Mouse (Mus musculus) lung, postnatal 36 days (tissue): ENCODE measurements around the gene Mmd2.

ENCODE experiments used
- DNase-seq: peaks from one replicate; pipeline ENCODE4 v3.0.0; 2022; ENCODE audit warnings: mixed read lengths

Gene Mmd2

DNA sequence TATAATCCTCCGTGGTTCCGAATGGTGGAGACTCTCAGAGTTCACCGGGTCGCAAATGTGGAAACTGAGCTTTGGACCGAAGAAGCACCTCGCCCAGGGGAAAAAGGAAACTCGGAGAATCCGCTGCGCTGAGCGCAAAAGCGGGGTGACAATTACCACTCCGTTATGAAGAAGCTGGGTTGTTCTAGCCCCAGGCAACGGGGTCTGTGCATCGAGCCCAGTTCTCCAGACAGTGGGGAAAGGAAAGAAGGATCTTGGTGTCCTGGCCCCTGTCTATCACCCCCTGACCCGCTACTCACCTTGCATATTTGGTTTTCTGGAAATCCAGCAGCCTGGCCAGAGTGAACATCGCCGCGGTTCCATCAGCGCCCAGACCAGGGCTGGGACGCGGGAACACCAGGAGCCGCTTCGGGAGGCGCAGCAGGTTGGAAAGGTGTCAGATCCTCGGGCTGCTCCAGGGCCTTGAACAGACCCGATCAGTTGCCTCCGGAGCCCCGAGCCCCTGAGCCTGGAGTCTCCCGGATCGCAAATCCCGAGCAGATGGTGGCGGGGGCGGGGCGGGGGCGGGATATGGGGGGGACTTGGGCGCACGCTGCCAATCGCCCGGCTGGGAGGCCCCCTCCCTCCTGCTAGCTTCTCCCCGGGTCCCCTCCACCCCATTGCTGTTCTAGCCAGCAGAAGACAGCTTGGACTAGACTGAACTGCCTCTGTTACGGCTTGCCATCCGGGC lies at the start of gene Mmd2:
Gene Mmd2, minus strand, starts transcription at position 542 of the 730 bp plus-strand sequence.
- no peak for DNase-seq

DNA sequence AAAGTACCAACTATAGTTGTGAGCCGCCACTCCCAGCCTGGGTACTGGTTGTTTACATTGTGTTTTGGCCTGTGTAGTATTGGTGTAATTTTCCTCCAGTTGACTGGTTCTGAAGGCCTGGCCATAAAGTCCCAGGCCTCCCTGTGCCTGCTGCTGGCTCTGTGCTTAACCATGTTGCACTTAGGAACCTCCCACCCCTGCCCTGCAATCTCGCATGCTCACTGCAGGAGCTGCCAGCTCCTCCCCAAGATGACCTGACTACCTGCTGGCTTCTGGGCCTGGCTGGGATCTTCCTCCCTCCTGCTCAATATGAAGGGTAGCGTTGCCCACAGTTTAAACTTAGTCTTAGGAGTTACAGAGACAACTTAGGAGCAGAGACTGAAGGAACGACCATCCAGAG lies 43.7 kb upstream of the Mmd2 start:
- DNase-seq: no peak

DNA sequence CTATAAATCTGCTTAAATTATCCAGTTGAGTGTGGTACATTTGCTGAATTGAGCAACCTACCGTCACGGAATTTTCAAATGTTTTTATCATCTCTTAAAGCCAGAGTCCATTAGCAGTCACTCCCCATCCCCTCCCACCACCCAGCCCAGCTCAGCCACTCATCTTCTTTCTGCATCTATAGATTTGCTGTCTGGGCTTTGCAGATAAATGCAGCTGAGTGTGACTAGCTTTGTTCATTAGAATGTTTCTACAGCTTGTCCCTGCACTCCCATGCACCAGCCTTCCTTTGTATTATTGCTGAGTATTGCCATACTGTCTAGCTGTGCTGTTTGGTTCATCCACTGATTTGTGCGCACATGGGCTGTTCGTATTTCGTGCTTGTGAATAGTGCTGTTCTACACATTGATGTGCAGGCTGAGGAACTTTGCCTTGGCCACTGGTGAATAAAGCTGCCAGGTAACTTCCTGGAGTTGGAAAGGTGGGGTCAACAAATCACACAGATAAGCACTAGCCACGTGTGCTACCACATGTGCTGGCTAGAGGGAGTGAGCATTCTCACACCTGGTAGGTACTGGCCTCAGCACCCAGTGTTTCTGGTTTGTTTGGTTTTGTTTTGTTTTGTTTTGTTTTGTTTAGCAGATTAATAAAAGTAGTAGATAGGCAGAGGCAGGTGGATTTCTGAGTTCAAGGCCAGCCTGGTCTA lies 42.3 kb upstream of the Mmd2 start:
- no peak for DNase-seq

DNA sequence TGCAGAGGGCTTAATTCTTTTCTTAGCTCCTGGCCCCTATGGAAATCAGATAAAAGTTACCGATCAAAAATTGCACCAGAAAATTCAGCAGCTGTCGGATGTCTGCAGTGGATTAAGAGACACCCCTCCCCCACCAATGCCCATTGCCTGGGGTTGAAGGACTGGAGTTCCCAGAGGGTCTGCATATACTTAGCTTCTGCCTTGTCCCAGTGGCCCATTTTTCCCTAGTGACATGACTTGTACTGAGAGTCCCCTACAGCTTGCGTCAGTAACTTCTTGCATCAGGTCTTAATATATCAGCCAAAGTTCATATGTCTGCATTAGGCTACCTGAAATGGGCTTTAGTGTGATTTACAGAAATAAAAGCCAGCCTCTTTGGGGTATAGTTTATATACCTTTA lies 41.8 kb upstream of the Mmd2 start:
- no peak for DNase-seq

DNA sequence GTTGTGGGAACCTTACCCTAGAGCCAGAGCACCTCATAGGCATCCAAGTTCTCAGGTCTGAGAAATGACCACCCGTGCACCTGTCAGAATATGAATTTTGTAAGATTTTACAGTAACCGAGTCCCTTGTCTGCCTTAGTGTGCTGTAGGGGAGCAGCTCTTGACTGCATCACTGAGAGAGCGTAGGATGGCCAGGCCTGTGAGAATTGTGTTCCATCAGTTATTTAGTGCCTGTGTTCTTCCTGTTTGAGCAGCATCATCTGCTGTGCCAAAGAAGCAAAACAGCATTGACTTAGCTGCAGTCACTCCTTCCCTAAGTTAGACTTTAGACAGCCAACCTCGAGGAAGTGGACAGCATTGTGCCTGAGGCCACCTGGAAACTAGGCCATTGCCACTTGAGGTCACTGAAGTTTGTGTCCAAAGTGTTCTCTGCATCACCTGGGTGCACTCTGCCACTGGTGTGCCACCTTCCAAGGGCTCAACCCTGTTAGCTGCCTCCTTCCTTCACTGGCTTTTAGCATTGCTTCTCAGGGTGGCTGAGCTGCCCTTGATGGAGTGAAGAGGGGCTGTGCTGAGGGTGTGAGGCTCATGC lies 41.0 kb upstream of the Mmd2 start:
- no peak for DNase-seq

DNA sequence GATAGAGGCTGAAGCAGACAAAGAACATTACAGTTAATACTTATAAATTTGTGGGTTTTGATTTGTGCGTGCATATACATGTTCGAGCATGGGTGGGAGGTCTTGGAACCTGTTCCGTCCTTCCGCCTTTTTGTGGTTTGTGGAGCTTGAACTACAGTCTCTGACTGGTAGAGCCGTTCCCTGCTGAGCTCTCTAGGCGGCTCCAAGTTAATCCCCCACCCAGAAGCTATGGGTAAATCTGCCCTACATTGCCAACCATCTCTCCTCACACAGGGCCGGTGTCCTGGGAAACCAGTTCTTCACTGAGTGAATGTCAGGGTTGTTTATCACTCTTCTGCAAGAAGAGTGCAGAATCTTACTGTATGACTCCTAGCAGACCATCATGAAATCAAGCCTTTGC lies 39.6 kb upstream of the Mmd2 start:
- DNase-seq: no peak

DNA sequence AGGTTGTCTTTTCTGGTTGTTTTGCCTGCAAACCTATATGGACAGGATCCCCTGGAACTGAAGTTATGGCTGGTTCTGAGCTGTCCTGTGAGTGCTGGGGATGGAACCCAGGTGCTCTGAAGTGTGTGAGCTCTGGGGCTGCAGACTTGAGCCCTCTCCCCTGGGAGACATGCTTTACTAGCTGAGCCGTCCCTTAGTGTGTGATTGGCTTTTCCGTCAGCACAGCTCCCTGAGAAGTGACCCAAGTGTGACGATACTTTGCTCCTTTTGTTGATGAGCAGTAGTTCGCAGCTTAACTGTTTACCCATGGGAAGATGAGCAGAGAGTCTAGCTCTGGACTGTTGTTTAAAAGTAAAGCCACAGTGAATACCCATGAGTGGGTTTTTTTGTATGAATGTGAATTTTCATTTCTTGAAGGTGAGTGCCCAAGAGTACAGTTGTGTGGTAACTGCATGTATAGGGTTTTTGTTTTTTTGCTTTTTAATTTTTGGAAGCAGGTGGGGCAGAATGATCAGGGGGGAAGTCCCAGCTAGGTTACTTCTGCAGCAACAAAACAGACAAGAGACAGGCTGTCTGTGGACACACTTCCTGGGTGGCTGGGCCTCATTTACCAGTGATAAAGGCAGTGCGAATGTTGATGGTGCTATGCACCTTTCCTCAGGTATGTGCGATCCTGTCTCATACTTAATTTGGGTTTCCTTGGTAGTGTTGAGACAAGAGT lies 32.9 kb upstream of the Mmd2 start:
- peak; percentile 4 for DNase-seq

DNA sequence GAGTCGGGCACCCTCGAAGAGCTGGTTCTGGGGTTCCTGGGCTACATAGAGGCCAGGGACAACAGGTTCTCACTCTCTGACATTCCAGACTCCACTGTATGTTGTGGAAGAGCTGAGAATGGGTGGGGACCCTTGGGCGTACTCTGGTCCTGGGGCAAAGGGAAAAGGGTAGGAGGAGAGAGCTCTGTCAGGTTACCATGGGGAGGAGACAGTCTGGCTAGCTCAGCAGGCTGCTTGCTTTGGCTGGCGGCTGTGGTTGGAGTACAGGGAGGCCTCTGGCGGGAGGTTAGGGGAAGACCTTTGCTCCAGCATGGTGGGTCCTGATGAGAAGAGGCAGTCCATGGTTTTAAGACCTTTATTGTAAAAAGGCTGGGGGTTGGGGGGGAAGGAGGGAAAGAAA lies 31.5 kb upstream of the Mmd2 start:
- no peak for DNase-seq

DNA sequence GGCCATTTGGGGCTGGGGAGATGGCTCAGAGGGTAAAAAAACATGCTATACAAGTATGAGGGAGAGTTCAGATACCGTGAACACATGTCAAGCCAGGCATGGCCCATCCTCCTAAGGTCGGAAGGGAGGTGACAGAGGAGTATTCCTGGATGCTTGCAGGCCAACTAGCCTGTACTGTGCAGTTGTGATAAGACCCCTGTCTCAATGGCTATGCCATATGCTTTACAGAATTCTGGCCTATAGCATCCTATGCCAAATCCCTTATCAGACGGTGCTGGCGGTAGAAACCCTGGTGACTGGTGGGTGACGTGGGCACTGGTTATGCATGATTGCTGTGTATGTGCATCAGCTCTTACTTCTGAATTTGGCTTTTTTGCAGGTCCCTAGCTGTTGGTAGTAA lies 29.2 kb upstream of the Mmd2 start:
- no peak for DNase-seq

DNA sequence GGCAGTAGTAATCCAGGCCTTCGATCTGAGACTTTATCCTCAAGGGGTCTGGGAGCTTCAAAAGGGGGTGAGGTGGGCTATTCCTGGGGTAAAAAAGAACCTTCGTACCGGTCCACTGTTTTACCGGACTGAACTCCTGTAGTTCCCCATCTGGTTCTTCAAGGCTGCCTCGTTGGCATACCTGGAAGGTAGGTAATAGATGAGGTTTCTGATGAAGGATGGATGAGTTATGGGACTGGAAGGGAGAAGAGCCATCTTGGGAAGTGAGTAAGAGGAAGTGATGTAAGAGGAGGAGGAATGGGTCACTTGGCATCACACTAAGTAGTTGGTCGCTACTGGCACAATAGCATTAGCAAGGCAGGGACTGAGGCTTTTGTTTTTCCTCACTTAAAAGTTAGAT lies 21.6 kb upstream of the Mmd2 start:
- peak; percentile 50 for DNase-seq

DNA sequence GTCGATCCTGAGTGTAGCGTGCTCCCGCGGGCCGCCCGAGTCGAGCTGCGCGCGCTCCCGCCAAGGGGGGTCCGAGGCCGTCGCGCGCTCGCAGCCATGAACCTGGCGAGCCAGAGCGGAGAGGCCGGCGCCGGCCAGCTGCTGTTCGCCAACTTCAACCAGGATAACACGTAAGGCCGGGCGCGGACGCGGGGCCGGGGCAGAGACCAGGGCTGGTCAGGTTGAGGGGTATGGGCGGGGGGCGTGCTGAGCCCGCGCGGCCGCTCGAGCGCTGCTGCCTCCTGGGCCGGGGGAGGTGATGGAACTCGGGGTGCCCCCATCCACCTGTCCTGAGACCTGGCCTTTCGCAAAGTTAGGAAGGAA lies 21.0 kb upstream of the Mmd2 start:
- DNase-seq: no peak

DNA sequence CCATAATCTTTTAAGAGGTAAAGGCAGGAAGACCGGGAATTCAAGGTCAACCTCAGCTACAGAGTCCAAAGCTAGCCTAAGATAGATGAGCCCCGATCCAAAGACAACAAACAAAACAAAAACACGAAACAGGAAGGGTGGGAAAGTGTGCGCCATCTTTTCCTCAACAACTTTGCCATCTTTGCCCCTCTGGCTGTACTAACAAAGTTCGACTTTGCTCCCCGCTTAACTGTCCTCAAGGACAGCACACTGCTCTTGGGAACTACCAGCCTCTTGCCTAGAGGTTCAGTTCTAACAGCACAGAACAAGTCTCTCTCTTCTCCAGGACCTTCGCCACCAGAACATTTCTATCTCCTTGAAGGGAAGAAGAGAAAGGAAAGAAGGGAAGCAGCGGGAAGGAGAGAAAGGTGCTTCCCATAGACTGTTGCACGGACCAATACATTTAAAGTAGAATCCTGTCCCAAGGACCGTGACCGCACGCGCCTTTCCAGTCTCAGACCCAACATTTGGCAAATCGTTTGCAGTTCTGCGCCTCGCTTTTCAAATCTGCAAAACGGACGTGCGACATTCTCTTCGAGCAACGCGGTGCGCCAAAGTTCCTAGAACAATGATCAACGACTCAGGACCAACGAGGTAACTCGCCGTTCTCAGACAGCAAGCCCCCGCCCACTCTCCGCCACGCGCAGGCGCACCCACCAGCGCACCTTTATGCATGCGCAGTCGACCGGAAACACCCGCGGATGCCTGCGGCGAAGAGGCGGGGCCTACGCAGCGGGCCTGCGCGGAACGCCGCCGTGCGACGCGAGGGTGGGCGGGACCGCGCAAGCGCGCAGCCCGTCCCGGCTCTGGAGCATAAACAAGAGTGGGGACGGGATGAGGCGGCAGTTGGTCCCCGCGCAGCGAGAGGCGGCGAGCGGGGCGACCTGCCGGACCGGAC lies 20.4 kb upstream of the Mmd2 start:
- peak; percentile 98 for DNase-seq

DNA sequence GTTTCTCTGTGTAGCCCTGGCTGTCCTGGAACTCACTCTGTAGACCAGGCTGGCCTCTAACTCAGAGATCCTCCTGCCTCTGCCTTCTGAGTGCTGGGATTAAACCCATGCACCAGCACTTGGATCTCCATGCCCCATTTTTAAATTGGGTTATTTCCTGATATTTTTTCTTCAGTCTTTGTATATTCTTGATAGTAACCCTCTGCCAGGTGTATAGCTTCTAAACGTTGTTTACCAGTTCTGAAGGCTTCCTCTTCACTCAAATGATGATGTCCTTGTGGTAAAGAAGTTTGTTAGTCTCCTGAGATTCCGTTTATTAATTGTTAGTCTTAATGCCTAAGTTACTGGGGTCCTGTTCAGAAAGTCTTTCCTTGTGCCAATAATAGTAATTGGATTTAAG lies 18.8 kb upstream of the Mmd2 start, which contains the start of gene Wipi2:
Gene Wipi2, plus strand, starts transcription at position 301 of the 400 bp plus-strand sequence.
- no peak for DNase-seq

DNA sequence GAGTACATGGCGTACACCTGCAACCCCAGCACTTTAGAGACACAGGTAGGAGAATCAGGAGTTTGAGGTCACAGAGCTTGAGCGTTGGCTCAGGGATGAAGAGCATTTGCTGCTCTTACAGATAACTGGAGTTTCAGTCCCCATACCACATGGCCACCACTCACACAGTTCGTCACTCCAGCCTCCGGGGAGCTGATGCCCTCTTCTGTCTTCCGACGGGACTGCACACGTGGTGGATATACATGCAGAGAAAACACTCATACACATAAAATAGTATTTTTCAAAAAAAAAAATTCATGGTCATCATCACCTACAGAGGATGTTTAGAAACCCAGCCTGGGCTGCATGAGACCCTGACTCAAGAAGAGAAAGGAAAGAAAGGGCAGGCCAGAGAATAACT lies 14.5 kb upstream of the Mmd2 start:
- no peak for DNase-seq

DNA sequence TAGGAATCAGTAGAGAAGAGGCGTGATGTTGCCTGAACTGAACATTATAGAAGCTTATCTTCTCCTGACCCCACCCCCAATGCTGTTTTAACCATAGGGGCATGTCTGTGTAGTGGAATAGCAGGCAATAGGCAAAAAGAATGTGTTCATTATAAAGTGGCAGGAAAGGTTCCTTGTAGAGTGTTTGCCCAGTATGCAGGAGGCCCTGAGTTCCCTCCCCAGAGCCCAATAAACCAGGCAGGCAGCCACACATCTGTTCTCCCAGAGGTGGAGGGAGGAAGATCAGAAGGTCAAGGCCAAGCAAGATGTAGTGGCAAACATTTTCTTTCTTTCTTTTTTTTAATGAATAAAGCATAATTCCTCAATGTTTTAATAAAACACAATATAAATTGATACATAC lies 13.5 kb upstream of the Mmd2 start:
- no peak for DNase-seq

DNA sequence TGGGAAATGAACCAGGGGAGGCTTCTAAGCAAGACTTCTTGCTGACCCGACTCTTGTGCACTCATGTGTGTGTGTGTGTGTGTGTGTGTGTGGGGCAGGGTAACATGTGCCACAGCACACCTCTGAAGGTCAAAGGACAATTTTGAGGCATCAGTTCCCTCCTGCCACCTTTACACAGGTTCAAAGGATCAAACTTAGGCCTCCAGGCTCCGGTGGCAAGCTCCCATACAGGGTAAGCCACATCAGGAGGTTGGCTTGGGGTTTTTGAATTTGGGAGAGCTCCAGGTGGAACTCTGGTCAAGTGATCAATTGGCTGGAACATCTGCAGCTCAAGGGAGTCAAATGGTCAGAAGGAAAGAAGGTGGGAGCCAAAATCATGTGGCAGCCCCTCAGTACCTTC lies 12.8 kb upstream of the Mmd2 start:
- DNase-seq: no peak

DNA sequence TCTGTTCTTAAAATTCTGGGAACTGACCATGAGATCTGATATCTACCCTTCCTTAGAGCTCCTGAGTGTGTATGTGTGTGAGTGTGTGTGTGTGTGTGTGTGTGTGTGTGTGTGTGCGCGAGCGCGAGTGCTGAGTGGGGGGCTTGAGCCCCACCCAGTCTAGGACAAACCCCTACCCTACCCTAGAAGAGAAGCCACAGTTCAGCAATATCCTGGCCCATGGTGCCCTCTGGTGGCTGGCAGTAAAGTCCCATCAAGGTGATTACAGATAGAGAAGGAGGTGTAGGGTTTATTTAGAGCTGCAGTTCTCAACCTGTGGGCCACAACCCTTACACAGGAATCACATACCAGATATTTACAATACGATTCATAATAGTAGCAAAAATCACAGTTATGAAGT lies 11.3 kb upstream of the Mmd2 start:
- DNase-seq: peak; percentile 44

DNA sequence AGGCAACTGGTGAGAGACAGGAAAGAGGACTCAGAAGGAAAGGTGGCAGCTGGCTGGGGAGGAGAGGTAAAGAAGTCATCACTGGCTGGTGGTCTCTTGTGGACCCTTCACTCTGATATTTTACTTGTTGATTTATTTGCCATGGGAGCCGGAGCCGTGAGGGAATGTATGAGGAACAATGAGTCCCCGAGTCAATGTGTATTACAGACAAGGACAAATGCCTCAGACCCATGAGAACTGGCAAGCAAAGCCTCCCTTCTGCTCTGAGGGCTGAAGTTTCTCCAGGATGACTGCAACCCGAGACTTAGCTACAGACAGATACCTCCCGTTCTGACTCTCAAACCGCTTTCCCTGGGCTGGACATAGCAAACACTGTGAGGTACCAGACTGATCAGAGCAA lies 7.7 kb upstream of the Mmd2 start:
- DNase-seq: no peak

DNA sequence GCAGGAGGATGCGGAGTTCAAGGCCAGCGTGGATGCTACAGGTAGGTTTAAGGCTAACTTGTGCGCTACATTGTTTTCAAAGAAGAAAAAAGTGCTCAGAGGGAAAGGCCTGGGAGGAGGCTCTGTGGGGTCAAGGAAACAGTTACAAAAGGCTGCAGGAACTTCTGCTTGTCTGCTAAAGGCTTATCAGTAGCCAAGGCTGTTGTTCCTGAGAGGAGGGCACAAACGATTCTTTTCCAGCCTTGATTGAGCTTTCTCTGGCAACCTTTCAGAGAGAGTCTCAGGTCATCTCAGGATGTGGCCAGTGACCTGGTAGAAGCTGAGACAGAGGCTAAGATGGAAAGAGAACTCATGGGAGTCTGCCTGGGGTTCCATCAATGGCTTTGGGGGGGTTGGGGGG lies 7.0 kb upstream of the Mmd2 start:
- no peak for DNase-seq

DNA sequence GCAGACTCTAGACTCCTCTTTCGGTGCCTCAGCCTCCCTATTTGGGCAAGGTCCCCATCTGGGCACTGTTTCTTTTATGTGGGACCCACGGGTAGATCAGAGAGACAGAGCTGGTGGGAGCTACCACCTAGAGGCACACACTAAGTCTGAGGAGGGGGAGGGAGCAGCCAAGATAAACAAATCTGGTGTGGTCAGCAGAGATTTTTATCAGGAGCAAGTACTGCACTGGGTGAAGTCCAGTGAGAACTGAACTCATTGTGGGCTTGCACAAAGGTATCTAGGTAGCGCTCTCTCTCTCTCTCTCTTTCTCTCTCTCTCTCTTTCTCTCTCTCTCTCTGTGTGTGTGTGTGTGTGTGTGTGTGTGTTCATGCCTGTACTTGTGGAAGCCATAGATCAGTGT lies 5.9 kb upstream of the Mmd2 start:
- DNase-seq: no peak

DNA sequence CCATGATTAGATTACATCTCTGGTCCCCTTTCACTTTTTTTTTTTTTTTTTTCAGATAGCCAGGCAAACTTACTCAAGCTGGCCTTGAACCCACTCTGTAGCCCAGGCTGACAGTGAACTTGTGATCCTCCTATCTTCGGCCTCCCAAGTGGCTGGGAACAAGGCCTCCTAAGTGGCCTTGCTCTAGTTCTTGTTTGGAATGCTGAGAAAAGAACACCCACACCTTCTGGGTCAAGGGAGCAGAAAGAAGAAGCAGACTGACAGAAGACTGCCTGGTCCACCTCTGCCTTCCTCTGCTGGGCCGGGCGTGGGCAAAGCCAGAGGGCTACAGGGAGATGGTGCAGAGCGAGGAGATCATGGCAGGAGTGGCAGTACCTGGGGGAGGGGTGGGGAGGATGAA lies 1.8 kb upstream of the Mmd2 start:
- DNase-seq: no peak

DNA sequence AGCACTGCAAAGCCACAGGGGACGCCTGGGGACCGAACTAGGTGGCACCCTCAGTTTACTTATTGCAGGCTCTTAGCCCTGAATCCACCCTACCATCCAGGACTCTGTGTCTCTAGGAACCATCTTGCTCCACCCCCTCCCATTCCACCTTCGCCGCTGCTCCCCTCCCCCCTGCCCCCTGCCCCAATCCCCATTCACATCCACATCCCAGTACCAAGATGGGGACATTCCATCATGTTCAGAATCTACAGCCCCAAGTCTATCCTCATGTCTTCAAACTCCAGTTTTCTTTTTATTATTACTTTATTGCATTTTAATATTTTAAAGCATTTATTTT lies 357 bp upstream of the Mmd2 start:
- no peak for DNase-seq

DNA sequence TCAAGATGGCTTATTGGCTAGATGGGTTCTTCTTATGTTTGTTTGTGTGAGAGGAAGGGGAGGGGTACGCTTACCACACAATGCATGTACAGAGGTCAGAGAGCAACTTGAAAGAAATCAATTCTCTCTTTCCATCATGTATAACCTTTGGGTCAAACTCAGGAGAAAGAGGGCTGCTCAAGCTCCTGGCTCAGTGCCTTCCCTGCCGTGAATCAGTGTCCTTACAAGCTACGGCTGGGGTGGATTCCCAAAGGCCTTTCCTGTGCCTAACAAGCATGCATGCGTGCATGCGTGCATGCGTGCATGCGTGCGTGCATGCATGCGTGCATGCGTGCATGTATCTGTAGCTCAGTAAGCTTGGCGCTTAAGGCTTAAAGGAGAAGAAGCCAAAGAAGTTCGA lies 3.3 kb downstream of the Mmd2 start:
- DNase-seq: no peak
